Mouse (Mus musculus): Measurements from ENCODE around the gene Hbb-bt. TPM values are rescaled to one million over a fixed set of nuclear protein-coding genes. Genes with fewer than 3 reads are reported as not detected.
A peak's percentile ranks its signal among the peaks of the same experiment; 100 is the strongest.
"Not testable (repeated sequence)": the region's sequence is repeated elsewhere in the genome, so short reads cannot be mapped to it uniquely, and the experiment has no call there.

The Hbb-bt gene
- total RNA-seq, 1 experiment from 2014 or later, result 14.9 TPM

DNA sequence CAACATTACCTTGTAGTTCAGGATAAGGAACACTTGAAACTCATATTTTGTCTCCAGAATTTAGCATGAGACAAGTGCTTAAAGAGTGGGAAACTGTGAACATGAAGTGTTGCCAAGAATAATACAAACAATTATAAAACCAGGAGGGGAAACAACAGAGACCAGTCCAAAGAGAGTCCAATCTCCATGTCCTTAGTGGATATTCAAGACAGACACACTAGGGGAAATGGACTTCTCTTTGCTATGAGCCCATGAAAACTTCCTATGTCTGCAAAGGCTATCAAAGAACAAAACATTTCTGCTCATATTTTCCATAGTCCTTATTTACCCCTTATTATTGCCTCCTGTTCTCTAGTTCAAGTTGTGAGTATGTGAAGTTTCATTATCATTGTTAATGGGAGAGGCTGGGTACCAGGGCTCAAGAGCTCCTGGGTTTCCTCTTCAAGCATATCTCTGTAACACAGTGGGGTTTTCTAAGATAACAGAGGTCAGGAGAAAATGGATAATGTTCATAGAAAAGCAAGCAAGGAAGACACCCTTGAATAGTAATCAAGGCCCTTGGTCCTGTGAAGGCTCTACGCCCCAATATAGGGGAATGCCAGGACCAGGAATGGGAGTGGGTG lies 2.5 kb downstream of the Hbb-bt start:
- no peak for ATAC-seq (replicated peaks in 1 of 2; ENCODE audit: insufficient read depth in 1 of 2, low FRiP score in 2 of 2, low TSS enrichment in 1 of 2, low read depth in 1 of 2, poor library complexity in 2 of 2, severe bottlenecking in 2 of 2)

DNA sequence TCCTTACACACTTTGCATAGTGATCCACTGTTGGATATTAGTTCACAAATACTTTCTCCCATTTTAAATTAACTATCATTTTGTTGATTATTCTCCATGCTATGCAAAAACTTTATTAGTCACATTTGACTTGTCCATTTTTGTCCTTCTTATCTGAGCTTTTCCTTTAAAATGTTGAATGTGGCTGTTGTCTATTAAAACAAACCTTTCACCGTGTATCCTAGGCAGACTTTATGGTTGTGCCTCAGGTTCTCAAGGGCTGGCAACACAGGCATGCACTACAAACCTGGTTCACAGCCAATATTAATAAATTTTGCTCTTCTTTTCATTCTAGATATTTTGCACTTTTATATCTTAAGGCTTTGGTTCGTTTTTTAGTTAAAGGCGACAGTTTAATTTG lies 3.0 kb downstream of the Hbb-bt start:
- no peak for ATAC-seq (replicated peaks in 1 of 2; ENCODE audit: insufficient read depth in 1 of 2, low FRiP score in 2 of 2, low TSS enrichment in 1 of 2, low read depth in 1 of 2, poor library complexity in 2 of 2, severe bottlenecking in 2 of 2)

DNA sequence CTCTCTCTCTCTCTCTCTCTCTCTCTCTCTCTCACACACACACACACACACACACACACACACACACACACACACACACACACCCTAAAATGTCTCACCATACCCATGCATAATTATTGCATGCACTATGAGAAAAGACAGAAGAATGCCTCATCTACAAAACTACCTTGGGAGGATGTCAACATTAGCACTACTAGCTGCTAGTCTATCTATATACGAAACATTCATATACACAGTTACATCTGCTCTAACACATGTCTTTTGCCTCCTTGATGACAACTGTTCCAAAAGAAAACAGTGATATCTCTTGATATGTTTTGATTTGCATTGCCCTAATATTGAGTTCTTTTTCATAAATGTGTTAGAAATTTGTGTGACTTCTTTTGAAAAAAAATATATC lies 3.5 kb downstream of the Hbb-bt start:
- ATAC-seq (replicated peaks in 1 of 2; ENCODE audit: insufficient read depth in 1 of 2, low FRiP score in 2 of 2, low TSS enrichment in 1 of 2, low read depth in 1 of 2, poor library complexity in 2 of 2, severe bottlenecking in 2 of 2), result no peak

DNA sequence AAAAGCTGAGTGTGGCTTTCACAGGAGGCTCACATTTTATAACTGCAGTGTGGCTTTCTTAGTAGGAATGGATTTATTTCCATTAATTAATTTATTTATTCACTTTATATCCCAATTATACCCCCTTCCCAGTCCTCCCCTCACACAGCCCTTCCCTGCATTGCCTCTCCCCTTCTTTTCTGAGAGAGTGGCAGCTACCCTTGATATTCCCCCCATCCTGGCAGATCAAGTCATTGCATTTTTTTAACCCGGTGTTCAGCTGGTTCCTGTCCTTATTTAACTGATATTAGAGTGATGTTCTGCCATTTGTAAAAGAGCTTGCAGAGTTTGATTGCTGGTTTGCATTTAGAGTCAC lies 4.0 kb downstream of the Hbb-bt start:
- no peak for ATAC-seq (replicated peaks in 1 of 2; ENCODE audit: insufficient read depth in 1 of 2, low FRiP score in 2 of 2, low TSS enrichment in 1 of 2, low read depth in 1 of 2, poor library complexity in 2 of 2, severe bottlenecking in 2 of 2)

DNA sequence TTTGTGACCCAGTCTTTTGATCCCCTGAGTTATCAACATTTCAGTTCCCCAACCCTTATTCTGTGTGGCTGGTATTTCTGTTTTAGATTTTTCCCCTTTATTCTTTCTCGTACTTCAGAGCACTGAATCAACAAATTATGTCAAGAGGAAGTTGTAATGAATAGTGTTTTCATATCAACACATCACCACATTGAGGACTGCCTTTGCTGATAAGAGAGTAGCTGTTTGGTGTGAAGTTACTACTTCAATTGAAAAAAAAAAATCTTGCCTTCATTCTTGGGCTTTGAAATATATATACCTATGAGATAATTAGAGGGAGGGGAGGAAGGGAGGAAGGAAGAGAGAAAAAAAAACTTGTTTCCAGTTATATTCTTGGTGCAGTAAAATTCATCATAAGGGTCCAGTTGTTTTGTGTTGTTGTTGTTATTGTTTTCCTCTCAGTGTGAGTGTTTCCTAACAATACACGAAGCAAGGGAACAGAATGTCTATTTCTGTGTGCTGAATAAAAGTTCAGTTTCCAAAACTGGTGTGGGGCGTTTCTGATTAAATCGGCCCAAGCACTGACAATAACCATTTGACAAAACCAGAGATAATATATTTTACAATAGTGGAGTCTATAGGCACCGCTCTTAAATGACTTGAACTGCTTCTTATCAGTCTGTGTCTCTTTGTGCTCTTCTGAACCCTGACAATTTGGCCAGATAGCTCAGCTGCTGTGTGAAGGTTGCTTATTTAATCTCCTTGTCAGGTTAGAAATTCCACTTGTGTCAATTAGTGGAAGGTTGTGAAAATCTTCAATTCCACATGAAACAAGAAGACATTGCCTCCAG lies 4.6 kb downstream of the Hbb-bt start:
- ATAC-seq (replicated peaks in 1 of 2; ENCODE audit: insufficient read depth in 1 of 2, low FRiP score in 2 of 2, low TSS enrichment in 1 of 2, low read depth in 1 of 2, poor library complexity in 2 of 2, severe bottlenecking in 2 of 2), result peak; percentile 73 to 81

DNA sequence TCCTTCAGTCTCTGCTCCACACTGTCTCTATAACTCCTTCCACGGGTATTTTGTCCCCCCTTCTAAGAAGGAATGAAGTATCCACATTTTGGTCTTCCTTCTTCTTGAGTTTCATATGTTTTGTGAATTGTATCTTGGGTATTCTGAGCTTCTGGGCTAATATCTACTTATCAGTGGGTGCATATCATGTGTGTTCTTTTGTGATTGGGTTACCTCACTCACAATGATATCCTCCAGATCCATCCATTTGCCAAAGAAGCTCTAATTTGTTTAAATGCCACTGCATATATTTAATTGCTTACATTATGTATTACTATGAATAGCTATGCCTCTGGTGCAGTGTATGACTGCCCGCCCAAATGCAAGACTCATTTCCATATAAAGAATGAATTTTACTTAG lies 5.7 kb downstream of the Hbb-bt start:
- not testable (repeated sequence) for ATAC-seq (replicated peaks in 1 of 2; ENCODE audit: insufficient read depth in 1 of 2, low FRiP score in 2 of 2, low TSS enrichment in 1 of 2, low read depth in 1 of 2, poor library complexity in 2 of 2, severe bottlenecking in 2 of 2)

DNA sequence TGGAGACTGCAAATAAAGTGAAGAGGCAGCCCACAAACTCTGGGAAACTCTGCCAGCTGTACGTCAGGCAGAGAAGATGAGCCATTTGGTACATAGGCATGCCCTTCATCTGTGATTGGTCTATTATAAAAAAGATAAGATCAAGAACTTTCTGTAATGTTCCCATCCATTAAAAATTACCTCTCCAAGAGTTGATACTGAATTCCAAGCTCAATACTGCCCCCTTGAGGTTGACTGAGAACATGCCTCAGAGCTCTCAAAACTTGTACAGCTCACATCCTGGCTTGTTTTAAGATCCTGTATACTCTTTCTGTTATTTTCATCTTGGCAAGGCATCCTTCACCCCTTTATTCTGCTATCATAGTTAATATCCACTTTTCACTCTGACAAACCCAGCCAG lies 6.9 kb downstream of the Hbb-bt start:
- peak; percentile 50 to 62; a peak in 3 of 4 replicates for ATAC-seq (replicated peaks in 1 of 2; ENCODE audit: insufficient read depth in 1 of 2, low FRiP score in 2 of 2, low TSS enrichment in 1 of 2, low read depth in 1 of 2, poor library complexity in 2 of 2, severe bottlenecking in 2 of 2)

DNA sequence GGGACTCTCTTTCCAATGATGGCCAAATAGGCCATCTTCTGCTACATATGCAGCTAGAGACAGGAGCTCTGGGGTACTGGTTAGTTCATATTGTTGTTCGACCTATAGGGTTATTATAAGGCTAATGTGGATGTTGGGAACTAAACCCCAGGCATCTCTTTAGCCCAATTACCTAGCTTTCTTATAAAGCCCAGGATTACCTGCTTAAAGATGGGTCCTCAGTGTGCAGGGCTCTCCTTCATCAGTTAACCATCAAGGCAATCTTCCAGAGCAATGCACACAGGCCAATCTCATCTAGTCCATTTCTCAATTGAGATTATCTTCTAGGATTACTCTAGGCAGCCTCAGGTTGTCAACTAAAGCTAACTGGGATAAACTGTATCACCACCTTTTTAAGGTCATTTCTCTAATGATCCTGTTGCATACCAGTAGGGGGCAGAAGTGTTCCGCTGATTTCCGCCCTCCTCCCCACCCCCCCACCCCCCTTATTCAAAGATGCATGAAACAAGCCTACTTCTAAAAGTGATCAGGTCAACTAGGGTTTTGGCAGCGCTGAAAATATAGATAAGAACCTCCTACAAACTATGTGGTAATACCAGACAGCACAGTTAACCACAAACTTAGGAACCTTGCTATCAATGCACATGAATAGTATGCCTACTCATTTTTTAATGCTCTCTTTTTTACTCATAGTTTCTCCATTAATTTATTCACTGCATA lies 21.0 kb downstream of the Hbb-bt start:
- ATAC-seq (replicated peaks in 1 of 2; ENCODE audit: insufficient read depth in 1 of 2, low FRiP score in 2 of 2, low TSS enrichment in 1 of 2, low read depth in 1 of 2, poor library complexity in 2 of 2, severe bottlenecking in 2 of 2), result peak; percentile 62 to 76

DNA sequence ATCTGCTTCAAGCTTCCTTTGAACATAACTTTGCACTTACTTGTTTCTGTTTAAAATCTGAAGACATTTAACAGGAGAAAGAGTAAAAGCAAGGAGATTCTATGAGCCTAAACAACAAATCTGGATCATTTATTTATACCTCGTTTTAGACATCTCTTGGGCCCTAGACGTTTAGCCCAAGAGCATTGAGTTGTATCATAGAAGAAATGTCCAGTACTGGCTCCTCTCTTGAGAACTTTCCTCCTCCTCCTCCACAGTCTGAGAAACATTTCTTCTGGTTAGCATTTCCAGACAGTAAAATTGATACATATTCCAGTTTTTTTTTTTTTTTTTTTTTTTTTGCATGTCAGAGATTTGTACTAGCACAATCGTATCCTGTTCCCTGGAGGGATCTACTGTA lies 22.1 kb downstream of the Hbb-bt start, which contains the start of gene Olfr67:
TSS of gene Olfr67 (minus strand) at position 101 of the 400 bp plus-strand sequence.
- no peak for ATAC-seq (replicated peaks in 1 of 2; ENCODE audit: insufficient read depth in 1 of 2, low FRiP score in 2 of 2, low TSS enrichment in 1 of 2, low read depth in 1 of 2, poor library complexity in 2 of 2, severe bottlenecking in 2 of 2)

DNA sequence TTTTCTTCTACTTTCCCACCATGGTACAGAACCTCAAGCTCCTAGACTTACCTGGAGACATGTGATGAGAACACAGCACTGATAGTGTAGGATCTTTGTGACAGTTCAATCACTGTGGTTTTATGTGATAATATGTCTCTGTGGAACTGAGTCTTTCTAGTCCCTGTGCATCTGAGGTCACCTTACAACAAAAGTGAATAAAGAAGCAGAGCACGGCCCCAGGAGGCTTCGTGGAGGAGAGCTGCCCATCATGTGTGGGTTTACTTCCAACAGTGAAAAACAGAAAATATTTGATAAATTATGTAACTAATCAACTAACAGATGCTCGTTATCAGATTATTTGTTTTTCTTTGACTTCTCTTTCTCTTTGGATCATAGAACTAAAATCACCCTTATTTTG lies 34.2 kb downstream of the Hbb-bt start, which contains the start of gene Olfr68:
TSS of gene Olfr68 (minus strand) at position 101 of the 400 bp plus-strand sequence.
- ATAC-seq (replicated peaks in 1 of 2; ENCODE audit: insufficient read depth in 1 of 2, low FRiP score in 2 of 2, low TSS enrichment in 1 of 2, low read depth in 1 of 2, poor library complexity in 2 of 2, severe bottlenecking in 2 of 2), result no peak

DNA sequence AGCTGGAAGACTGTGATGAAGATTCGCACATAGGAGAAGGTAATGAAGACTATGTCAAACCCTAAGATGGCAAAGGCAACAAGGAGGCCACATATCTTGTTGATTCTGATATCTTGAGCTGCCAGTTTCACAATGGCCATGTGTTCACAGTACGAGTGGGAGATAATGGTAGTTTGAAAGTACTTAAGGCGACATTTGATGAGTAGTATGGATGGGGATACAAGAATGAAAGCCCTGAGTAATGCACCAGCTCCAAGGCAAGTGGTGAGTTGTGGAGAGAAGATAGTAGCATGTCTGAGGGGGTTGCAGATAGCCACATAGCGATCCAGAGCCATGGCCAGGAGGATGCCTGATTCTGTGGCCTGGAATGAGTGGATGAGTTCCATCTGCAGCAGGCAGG lies 36.1 kb downstream of the Hbb-bt start:
- 0 out of 4 replicates have a peak, but pooled peaks of 1 of the 2 experiments have one; percentile 21 for ATAC-seq (replicated peaks in 1 of 2; ENCODE audit: insufficient read depth in 1 of 2, low FRiP score in 2 of 2, low TSS enrichment in 1 of 2, low read depth in 1 of 2, poor library complexity in 2 of 2, severe bottlenecking in 2 of 2)

DNA sequence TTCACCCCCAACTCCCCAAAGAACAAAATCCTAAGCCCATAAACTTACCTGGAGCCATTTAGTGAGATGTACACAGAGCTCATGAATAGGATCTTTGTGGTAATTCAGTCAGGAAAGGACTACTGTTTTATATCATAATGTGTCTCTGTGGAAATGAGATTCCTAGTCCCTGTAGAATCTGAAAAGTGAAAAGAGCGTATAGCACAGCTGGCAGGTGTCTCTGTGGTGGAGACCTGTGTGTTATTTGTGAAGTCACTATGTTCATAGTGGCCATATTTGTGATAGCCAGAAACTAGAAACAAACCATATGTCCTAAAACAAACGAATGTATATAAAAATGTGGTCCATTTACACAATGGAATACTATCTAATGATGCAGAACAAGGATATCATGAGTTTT lies 42.3 kb downstream of the Hbb-bt start, which contains the start of gene Olfr69:
TSS of gene Olfr69 (minus strand) at position 101 of the 400 bp plus-strand sequence.
- no peak for ATAC-seq (replicated peaks in 1 of 2; ENCODE audit: insufficient read depth in 1 of 2, low FRiP score in 2 of 2, low TSS enrichment in 1 of 2, low read depth in 1 of 2, poor library complexity in 2 of 2, severe bottlenecking in 2 of 2)

DNA sequence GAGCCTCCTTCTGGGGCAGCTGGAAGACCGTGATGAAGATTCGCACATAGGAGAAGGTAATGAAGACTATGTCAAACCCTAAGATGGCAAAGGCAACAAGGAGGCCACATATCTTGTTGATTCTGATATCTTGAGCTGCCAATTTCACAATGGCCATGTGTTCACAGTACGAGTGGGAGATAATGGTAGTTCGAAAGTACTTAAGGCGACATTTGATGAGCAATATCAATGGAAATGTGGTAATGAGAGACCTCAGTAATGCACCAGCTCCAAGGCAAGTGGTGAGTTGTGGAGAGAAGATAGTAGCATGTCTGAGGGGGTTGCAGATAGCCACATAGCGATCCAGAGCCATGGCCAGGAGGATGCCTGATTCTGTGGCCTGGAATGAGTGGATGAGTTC lies 46.1 kb downstream of the Hbb-bt start:
- ATAC-seq (replicated peaks in 1 of 2; ENCODE audit: insufficient read depth in 1 of 2, low FRiP score in 2 of 2, low TSS enrichment in 1 of 2, low read depth in 1 of 2, poor library complexity in 2 of 2, severe bottlenecking in 2 of 2), result not testable (repeated sequence)

Other genes with a start within 250 kb of the Hbb-bt start
- not detected in 2 replicates for gene Olfr616, start 244.9 kb downstream of the Hbb-bt start, total RNA-seq (2017)
- gene Olfr617, start 240.9 kb downstream of the Hbb-bt start, total RNA-seq (2017), result not detected in 2 replicates
- not detected in 2 replicates for gene Olfr618, start 223.9 kb downstream of the Hbb-bt start, total RNA-seq (2017)
- not detected in 2 replicates for gene Olfr619, start 213.4 kb downstream of the Hbb-bt start, total RNA-seq (2017)
- not detected in 2 replicates for gene Olfr620, start 201.5 kb downstream of the Hbb-bt start, total RNA-seq (2017)
- not detected in 2 replicates for gene Olfr622, start 171.3 kb downstream of the Hbb-bt start, total RNA-seq (2017)
- gene Olfr623, start 150.3 kb downstream of the Hbb-bt start, total RNA-seq (2017), result not detected in 2 replicates
- gene Olfr624, start 142.8 kb downstream of the Hbb-bt start, total RNA-seq (2017), result not detected in 2 replicates
- gene Olfr625-ps1, start 131.3 kb downstream of the Hbb-bt start, total RNA-seq (2017), result not detected in 2 replicates
- not detected in 2 replicates for gene Olfr243, start 99.3 kb downstream of the Hbb-bt start, total RNA-seq (2017)
- gene Olfr628, start 83.6 kb downstream of the Hbb-bt start, total RNA-seq (2017), result not detected in 2 replicates
- gene Olfr629, start 69.1 kb downstream of the Hbb-bt start, total RNA-seq (2017), result not detected in 2 replicates
- not detected in 2 replicates for gene Olfr630, start 56.7 kb downstream of the Hbb-bt start, total RNA-seq (2017)
- not detected in 2 replicates for gene Olfr69, start 42.4 kb downstream of the Hbb-bt start, total RNA-seq (2017)
- 0.88 TPM in 1 of 2 replicates, not detected in the other for gene Olfr68, start 34.3 kb downstream of the Hbb-bt start, total RNA-seq (2017)
- gene Olfr67, start 22.2 kb downstream of the Hbb-bt start, total RNA-seq (2017), result not detected in 2 replicates
- gene Hbb-bs, start 14.1 kb upstream of the Hbb-bt start, total RNA-seq (2017), result 47.4 and 80.7 TPM in 2 replicates
- not detected in 2 replicates for gene Hbb-bh2, start 26.5 kb upstream of the Hbb-bt start, total RNA-seq (2017)
- gene Hbb-bh1, start 29.2 kb upstream of the Hbb-bt start, total RNA-seq (2017), result not detected in 2 replicates
- gene Hbb-y, start 39.2 kb upstream of the Hbb-bt start, total RNA-seq (2017), result not detected in 2 replicates
- not detected in 2 replicates for gene Olfr66, start 72.3 kb upstream of the Hbb-bt start, total RNA-seq (2017)
- gene Olfr64, start 80.5 kb upstream of the Hbb-bt start, total RNA-seq (2017), result not detected in 2 replicates
- gene Olfr65, start 89.5 kb upstream of the Hbb-bt start, total RNA-seq (2017), result not detected in 2 replicates
- gene Olfr631, start 114.8 kb upstream of the Hbb-bt start, total RNA-seq (2017), result not detected in 2 replicates
- gene Olfr632, start 120.4 kb upstream of the Hbb-bt start, total RNA-seq (2017), result 1.6 TPM in 1 of 2 replicates, not detected in the other
- gene Olfr633, start 130.4 kb upstream of the Hbb-bt start, total RNA-seq (2017), result not detected in 2 replicates
- gene Olfr635, start 157.2 kb upstream of the Hbb-bt start, total RNA-seq (2017), result not detected in 2 replicates
- not detected in 2 replicates for gene Olfr638, start 184.8 kb upstream of the Hbb-bt start, total RNA-seq (2017)
- 0.13 TPM in 1 of 2 replicates, not detected in the other for gene Olfr639, start 203.3 kb upstream of the Hbb-bt start, total RNA-seq (2017)
- gene Olfr640, start 211.6 kb upstream of the Hbb-bt start, total RNA-seq (2017), result not detected in 2 replicates
- not detected in 2 replicates for gene Olfr641, start 221.4 kb upstream of the Hbb-bt start, total RNA-seq (2017)
- 0.56 TPM in 1 of 2 replicates, not detected in the other for gene Olfr642, start 238.7 kb upstream of the Hbb-bt start, total RNA-seq (2017)
- not detected in 2 replicates for gene 4930516K23Rik, start 247.4 kb upstream of the Hbb-bt start, total RNA-seq (2017)